Mouse (Mus musculus) embryo, embryonic 10 days (tissue): ENCODE measurements around the gene Cdk1.
"Not testable (repeated sequence)": the region's sequence is repeated elsewhere in the genome, so short reads cannot be mapped to it uniquely, and the experiment has no call there.

Experiments
- DNase-seq: peaks from one replicate; pipeline ENCODE4 v3.0.0-alpha.2; 2015; ENCODE audit warnings: low spot score

Cdk1 gene

DNA sequence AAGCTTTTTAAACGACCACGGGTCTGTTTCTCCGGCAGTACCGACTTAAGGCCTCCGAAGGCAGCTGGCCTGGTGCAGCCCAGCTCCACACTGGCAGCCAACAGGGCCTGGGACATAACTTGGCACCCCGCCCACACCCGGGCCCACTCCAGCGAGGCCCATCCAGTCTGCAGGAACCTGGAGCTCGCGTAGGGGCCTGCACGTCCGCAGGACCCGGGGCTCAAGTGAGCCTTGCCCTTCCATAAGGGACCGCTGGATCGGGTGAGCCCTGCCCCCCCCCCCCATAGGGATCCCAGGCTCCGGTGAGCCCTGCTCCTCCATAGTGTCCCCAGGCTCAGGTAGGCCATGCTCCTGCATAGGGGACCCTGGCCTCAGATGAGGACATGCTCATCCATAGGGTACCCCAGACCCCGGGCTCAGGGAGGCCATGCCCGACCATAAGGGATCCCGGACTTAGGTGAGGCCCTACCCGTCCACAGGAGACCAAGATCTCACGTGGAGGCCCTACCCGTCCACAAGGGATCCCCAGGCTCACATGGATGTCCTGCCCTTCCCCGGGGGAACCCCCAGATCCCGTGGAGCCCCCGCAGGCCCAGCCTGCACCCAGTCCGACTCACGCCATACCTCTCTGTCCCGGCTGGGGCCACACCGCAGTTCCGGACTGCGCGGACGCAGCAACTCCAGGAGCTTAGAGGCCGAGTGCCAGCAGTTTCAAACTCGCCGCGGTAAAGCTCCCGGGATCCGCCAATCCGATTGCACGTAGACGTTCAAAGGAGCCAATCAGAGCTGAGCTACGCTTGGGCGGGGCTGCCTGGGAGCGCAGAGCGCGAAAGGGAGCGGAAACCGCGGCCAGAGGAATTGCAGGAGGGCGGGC is at the start of gene Cdk1:
Cdk1 (minus strand) TSS at position 727 of the 874 bp plus-strand sequence.
- DNase-seq, result peak; percentile 99

DNA sequence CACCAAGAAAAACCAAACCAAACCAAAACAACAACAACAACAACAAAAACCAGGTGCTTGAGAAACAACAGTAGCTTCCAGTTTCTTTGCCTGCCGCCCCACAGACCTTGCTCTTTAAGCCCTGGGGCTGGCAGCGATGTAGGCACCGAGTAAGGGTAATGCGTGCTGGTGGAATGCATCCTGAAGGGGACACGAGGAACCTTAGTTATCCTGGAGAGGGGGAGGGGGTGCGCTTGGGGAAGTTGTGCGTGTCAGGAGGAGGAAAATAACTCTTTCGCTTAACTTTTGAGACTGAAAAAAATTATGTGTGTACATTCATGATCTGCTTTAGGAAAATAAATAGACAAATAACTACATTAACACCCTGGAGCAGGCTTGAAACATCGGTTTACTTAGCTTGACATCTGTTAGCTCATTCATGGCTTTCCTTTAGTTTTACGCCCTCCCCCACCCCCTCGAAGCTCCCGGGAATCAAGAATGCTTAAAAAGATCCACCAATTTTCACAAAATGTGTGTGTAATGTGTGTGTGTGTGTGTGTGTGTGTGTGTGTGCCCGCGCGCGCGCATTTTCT is 47.2 kb upstream of the Cdk1 start:
- peak; percentile 51 for DNase-seq

DNA sequence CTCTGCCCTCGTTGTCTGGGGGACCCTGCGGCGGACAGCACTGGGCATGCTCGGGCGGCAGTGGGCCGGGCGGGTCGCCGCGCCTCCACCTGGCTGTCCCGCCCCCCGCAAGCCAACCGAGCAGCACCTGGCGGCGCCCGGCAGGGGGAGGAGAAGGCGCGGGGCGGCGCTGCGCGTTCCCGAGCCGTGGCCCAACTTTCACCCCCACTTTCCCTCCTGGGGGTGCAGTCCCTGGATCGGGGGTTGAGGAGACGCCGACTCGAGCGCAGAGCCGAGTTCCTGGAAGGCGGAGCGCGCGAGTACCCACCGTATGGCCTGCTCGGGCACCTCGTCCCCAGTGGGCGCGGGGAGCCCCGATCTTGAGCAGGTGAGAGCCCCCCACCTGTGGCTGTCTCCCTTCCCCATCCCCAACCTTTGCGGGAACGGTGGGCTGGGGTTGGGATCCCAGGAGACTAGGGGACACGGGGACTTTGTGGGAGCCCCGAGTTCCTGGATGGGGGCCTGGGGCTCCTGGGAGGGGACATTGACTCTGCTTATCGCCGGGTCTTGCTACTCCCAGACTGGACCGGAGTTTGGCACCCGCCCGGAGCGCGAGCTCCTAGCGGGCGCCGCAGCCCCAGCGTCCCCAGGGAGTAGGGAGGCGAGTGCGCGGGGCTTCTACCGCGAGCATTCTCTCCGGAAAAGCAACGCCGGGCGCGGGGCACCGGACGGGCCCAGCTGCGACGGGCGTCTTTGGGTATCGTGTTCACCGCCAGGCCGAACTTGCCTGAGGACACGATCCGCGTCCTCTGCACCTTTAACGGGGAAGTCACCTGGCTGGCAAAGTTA is 46.2 kb upstream of the Cdk1 start, which contains the start of gene Ank3:
Ank3 (plus strand) TSS at position 11 of the 828 bp plus-strand sequence.
- peak; percentile 32 for DNase-seq

DNA sequence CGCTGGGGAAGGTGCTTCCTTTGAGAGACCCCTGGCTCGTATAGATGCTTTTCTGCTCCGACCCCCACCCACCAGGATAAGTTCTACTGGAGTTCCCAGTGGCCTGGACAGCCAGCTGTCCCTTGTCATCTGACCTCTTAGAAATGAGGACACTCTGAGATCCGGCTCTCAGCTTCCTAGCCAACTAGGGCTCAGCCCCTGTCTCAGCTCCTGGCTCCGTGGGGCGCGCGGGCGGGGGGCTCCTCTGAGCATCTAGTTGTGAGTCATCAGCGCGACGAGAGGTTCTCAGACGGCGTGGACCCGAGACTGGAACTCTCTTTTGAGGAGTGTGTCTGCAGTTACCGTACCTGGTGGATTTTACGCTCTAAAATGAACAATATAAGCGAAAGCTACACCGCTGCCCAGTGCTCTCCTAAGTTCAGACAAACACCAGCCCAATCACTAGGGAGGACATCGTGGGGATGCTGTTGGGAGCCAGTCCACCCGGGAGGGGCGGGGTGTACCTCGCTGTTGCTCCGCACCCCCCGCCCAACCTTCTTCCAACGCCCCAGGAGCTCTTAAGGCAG is 45.5 kb upstream of the Cdk1 start:
- DNase-seq, result peak; percentile 20

DNA sequence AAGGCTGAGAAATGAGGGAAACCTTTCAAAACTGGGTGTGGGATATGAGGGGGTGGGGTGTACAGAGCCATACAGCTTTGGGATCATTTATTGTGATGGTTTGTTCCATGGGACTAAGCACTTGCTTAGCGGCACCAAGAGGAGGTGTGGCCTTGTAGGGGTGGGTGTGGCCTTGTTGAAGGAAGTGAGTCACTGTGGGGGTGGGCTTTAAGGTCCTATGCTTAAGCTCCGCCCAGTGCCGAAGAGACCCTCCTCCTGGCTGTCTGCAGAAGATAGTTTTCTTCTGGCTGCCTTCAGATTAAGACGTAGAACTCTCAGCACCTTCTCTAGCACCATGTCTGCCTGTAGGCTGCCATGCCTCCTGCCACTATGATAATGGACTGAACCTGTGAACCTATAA is 36.8 kb upstream of the Cdk1 start:
- no peak for DNase-seq

DNA sequence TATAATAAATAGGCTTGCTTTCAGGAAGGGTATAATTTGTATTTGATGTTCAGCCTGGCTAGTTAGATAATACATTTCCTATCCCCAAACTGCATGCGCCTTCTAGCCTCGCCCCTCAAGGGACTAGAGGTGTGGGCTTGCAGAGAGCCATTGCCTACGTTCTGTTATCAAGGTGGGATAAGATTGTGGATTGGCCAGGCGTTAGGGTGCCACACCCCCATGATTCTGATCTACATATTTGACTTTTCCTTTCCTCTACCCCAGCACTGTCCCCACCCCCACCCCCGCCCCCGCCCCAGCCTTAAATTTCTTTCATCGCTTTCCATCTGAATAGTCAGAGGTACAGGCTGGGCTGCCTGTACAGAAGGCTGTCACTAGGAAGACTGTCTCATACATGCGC is 34.0 kb upstream of the Cdk1 start:
- no peak for DNase-seq

DNA sequence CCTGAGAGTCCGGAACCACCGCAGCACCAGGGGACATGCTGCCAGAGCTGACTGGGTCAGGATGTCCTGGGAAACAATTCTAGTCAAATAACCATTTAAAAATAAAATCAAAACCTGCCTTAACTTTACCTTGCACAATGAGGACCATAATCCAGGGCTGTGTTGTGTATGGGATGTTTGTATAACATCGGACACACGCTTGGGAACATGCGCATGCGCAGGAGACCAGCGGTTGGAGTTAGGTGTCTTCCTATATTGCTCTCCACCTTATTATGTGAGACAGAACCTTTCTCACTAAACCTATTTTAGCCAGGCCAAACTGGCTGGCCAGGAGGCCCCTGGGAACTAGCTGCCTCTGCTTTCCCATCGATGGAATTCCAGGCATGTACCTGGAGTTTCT is 32.4 kb upstream of the Cdk1 start:
- DNase-seq, result no peak

DNA sequence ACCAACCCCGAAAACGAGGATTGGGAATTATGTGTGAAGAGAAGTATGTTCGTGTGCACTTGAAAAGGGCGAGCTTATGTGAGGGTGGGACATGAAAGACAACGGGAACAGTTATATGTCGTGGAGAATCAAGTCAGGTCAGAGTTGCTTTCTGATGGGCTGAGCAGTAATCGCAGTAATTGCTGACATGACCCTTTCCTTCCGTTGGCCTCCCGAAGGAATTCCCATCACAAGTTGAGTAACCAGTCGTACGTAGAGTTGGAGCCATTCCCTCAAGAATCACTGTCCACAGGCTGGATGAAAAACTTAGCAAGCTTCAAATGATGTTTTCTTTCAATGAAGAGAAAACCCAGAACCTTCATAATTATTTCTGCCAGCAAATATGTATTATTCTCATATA is 31.9 kb upstream of the Cdk1 start:
- no peak for DNase-seq

DNA sequence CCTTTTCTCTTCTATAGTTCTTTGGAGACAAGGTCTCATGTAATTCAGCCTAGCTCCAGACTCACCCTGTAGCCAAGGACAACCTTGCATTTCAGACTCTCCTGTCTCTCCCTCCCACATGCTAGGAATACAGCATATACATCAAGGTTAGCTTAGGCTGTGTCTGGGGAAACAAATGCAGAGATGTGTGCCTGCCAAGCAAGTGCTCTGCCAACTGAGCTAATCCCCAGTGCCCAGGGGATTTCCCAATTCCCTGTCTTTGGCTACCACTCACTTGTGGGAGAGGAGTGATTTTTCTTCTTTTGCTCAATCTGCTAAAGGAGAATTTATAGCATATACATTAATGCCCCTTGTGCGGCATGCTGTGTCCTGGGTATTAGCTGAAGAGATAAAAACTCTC is 30.4 kb upstream of the Cdk1 start:
- no peak for DNase-seq

DNA sequence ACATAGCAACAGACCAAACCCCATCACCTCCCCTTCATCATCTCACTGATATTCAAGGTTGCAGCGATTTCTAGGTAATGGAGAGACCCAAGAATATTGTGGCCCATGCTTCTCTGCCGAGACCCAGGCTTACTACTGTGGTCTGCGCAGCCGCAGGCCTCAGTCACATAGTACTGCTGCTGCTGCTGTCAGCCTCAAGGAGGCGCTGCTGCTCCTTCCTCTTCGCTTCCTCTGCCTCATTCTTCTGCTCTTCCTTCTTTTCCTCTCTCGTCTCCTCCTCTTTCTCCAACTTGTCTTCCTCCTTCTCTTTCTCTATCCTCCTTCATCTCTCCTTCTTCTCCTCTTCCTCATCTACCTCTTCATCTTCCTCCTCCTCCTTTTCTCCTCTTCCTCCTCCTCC is 22.4 kb upstream of the Cdk1 start:
- no peak for DNase-seq

DNA sequence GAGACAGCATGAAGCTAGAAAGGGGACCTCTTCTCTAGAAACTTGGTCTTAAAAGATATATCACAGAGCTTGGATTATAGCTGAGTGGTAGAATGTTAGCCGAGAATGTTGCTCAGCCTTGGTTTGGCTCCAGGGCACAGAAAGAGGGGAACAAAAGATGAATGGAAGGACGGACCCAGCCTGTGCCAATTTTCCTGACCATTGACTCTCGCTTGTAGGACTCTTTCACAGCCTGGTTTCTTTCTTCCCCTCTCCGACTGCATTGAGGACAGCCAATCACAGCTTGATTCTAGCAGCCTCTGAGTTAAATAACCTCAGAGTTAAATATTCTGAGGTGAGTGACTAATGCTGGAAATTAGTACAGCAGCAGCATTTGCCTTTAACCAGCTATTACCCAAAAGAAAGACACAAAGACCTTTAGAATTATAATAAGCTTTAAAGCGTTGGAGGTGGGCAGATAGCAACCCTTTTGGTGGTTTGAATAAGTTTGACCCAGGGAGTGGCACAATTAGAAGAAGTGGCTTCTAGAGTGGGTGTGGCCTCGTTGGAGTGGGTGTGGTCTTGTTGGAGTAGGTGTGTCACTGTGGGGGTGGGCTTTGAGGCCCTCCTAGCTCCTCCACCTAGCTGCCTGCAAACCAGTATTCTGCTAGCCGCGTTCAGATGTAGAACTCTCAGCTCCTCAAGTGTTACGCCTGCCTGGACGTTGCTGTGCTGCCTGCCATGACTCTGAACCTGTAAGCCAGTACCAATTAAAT is 21.2 kb upstream of the Cdk1 start:
- DNase-seq, result no peak

DNA sequence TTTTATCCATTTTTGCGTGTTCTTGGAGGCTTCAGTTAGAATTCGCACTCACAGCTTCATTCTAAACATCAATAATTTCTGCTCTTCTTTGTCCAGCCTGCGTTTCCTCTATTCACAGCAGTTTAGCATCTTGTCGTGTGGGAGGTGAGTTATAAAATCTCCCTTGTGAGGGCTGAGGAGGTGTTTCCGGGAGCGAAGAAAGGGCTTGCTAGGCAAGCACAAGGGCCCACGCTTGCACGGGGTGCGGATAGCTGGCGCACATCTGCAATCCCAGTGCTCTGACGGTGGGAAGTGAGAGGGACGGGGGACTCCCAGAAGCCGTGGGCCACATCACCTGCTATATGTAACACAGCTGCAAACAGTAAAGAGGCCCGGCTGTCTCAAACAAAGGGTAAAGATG is 19.3 kb upstream of the Cdk1 start:
- DNase-seq, result no peak

DNA sequence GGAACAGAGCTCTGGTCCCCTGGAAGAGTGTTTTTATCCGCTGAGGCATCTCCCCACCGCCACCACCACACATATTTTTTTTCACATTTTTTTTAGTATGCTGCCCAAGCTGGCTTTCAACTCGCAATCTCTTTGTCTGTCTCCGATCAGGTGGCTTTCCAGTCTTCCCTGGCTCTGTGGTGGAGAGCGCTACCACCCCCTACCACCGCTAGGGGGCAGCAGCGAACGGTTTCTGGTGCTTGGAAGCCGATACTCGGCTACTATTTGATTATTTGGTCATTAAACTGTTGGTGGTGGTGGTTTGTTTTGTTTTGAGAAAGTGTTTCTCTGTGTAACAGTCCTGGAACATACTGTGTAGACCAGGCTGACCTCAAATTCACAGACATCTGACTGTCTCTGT is 18.7 kb upstream of the Cdk1 start:
- DNase-seq, result peak; percentile 74

DNA sequence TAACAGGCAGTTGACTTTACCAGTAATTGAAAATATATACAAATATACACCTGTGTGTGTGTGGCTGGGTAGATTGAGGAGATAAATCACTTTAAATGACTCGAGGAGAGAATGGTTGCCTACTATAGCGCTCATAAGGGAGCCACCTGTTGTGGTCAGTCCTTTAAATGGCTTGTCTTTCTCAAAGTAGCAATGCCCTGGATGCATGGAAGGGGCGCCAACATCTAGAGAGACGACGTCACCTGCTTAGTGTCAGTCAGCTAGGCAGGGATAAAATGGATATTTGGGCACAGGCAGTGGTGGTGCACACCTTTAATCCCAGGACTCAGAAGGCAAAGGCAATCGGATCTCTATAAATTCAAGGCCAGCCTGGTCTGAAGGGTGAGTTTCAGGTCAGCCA is 16.6 kb upstream of the Cdk1 start:
- no peak for DNase-seq

DNA sequence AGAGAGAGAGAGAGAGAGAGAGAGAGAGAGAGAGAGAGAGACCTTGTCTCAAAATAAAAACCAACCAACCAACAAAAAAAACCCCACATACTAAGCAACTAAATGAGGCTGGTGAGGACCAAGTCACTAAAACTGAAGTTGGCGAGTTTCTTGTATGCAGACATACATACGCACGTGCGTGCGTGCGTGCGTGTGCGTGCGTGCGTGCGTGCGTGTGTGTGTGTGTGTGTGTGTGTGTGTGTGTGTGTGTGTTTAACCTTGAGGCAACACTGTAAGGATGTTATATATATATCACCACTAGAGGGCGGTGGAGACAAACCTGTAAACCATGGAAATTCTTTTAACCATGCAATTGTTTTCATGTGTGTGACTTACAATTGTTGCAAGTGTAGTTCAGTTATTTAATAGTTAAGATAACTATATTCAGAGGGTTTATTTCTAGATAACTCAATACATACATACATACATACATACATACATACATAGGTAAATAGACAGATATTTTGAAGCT is 14.2 kb upstream of the Cdk1 start:
- peak; percentile 41 for DNase-seq

DNA sequence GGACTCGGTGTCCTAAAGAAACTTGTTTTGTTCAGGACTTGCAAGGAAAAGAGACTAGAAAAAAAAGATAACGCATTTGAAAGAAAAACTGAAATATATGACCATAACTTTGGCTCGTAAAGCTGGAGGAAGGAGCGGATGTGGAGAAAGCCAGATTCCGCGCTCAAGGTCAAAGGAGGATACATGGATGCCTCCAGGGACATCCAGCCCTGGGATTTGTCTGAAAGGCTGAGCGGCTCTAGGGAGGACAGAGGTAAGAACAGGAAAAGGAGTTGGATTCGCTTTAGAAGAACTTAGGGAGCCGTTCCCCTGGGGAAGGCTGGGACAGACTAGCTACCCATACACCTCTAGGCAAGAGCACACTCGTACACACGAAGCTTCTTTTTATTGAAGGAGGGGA is 13.5 kb upstream of the Cdk1 start:
- DNase-seq, result no peak

DNA sequence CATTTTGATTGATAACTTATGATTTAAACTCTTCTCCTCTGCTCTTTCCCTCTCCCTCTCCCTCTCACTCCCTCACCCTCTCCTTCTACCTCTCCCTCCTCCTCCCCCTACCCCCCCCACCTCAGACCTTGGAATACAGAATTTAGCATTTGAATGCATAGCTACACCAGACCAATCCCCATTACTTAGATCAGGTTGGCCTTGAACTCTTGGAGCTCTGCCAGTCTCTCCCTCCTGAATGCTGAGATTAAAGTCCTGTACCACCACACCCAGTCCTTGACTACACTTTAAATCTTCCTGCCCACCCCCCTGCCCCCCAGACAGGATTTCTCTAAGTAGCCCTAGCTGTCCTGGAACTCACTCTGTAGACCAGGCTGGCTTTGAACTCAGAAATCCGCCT is 6.9 kb upstream of the Cdk1 start:
- DNase-seq, result no peak

DNA sequence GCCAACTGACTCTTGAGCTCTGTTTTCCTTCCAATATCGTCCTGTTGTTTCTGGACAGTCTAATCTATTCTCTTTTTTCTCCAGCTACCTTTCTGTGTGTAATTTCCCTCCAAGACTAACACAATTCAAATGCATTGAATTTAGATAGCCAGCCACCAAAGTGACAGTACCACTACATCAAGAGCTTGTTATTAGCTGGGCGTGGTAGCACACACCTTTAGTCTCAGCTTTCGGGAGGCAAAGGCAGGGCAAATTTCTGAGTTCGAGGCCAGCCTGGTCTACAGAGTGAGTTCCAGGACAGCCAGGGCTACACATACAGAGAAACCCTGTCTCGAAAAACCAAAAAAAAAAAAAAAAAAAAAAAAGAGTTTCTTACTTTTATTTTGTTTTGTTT is 345 bp upstream of the Cdk1 start:
- DNase-seq, result not testable (repeated sequence)

DNA sequence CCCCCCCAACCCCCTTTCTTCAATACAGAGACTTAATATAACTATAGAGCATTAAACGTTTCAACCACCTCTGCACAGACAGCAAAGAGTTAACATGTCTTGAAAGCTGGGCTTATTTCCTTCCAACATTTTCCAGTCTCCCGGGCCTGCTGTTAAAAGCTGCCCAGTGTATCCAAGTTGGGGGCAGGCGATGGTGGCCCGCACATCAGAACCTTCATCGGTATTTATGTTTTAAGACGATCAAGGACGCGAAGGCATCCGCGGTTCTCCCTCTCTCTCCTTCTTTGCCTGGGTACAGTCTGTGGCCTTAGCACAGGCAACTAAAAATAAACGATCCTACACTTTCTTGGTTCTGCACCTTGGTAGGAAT is 911 bp downstream of the Cdk1 start:
- DNase-seq, result no peak

DNA sequence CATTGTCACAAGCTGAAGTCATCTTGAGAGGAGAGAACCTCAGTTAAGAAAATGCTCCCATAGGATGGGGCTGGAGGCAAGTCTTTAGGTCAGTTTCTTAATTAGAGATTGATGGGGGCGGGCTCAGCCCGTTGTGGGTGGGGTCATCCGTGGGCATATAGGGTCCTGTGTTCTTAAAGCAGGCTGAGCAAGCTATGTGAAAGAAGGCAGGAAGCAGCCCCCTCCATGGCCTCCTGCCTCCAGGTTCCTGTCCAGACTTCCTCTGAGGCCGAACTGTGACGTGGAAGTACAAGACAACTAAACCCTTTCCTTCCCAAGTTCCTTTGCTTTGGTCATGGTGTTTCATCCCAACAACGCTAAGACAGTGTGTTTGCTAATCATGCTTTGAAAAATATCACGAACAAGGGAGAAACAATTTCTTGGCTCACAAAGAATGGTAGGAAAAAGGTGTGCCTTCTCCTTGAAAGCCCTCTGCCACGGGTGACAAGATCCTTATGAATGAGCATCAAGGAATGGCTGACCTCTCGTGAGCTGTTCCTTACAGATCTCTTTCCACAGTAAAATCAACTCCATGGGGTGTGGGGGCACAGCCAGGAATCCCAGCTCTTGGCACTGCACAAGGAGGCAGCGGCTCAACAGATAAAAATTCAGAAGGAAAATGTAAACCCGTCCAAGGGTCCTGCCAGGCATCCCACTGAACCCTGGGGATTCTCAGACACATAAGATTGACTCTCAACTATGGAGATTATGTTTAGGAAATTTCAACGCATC is 1.5 kb downstream of the Cdk1 start:
- DNase-seq, result peak; percentile 54

DNA sequence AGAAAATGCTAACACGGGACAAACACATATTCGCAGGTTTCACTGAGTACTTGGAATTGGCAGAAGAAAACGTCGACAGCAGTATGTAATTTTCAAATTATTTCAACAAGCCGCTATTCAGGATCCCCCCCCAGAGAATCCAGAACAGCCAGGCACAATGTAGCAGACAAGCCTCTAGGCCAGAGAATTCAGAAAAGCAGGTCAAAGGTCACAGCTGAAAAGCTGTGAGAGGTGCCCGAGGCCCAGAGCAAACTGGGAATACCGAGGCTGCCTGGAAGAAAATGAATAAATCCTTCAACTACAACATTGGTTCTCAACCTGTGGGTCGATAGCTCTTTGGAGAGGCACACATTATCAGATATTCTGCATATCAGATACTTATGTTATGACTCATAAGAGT is 4.5 kb downstream of the Cdk1 start:
- DNase-seq, result peak; percentile 41
